Mouse (Mus musculus) testis, postnatal 10 days (tissue): ENCODE results near the gene Col6a1.
A peak's percentile ranks its signal among the peaks of the same experiment; 100 is the strongest.

ENCODE experiments used
- DNase-seq: peaks from one replicate; pipeline ENCODE4 v3.0.0; 2021; ENCODE audit warnings: low spot score

The Col6a1 gene

DNA sequence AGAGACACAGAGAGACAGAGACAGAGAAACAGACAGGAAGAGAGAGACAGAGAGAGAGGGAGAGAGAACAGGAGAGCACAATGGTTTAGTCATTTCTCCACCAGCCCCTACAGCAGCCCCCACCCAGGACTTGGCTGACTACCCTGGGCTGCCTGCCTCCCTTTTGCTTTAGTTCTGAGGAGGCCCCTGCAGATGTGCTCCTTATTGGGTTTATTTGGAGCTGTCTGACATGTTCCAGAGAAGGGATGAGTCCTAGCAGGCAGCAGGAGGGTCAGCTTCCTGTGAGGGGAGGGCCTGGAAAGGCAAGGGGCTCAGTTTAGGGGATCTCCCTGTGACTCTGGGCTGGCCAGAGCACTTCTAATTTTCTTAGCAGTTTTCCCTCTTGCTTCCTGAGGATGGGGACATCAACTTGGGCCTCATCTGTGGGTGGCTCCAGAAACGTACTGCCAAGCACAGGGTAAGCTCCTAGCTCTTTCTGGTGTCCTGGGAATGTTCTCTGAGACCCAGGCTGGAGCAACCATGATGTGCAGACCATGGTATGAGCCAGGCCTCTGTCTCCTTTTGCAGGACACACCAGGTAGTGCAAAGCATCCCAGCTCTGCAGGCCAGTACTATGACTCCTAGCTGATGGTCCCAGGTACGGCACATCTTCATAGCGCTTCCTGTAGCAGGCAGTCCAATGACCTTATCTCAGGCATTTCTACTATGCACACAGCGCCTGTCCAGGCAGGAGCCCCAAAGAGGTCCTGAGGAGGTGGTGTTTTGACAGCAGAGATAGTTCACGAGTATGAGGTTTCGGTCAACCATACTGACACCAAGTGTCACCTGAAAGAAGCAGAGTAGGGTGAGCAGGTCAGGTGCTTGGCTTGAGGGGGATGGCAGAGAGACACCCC lies 45.0 kb downstream of the Col6a1 start:
- peak; percentile 35 for DNase-seq

GRCm38 (mm10) chr10:76678122-76678521 lies 47.8 kb downstream of the Col6a1 start:
- peak; percentile 72 for DNase-seq

DNA sequence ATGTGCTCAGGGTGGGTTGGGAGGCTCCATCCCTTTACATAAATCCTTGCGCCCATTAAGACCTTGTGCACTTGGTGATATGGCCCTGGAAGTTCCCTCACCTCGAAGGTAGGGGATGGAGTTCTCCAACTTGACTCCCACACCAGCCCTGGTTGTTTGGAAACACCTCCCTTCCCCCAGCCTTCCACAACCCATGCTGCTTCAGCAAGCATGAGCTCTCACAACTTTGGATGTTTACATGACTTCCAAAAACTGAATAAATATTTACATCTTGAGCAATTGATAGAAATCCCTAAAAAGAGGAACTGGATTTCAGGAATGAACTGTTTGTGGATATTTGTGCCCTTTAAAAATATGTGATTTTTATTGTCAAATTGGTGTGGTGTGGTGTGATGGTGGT lies 50.7 kb downstream of the Col6a1 start:
- DNase-seq, result no peak

GRCm38 (mm10) chr10:76674581-76674980 lies 51.4 kb downstream of the Col6a1 start:
- no peak for DNase-seq

- DNase-seq, result no peak
These were observed 54.0 kb downstream of the Col6a1 start for GRCm38 (mm10) chr10:76671939-76672338.

DNA sequence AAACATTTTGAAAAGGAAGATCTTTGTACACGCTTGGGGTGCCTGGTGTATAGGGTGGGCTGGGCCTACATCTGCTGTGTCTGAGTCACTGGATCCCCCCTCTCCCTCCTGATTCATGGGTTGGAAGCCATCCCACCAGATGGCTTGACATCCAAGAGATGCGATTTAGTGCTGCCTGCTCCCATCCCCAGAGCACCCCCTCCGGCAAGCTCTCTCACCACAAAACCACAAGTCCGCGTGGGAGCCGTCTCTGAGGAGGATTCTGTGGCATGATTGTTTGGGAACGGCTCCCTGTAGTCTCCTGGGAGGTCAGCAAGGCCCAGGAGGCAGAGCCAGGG lies 57.1 kb downstream of the Col6a1 start:
- DNase-seq, result peak; percentile 46

- DNase-seq, result peak; percentile 34
These were observed 57.6 kb downstream of the Col6a1 start for GRCm38 (mm10) chr10:76668261-76668946.

- DNase-seq, result no peak
These were observed 58.7 kb downstream of the Col6a1 start for GRCm38 (mm10) chr10:76667197-76667805.

DNA sequence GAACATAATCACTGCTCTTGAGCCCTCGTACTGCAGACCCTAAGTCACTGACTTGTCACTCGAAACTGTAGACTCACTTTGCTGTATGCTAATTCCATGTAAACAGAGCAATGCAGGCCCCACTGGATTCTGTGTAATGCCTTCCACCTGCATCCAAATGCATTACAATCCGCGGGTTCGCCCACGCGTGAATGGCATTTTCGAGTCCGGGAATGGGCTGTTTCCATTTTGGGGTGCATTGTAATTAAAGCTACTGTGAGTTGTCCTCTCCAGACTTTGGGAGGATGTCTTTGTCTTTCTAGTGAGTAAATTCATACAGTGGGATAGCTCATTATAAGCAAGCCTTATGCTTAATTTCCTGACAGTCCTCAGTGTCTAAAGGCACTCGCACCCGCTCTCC lies 60.4 kb downstream of the Col6a1 start:
- no peak for DNase-seq

DNA sequence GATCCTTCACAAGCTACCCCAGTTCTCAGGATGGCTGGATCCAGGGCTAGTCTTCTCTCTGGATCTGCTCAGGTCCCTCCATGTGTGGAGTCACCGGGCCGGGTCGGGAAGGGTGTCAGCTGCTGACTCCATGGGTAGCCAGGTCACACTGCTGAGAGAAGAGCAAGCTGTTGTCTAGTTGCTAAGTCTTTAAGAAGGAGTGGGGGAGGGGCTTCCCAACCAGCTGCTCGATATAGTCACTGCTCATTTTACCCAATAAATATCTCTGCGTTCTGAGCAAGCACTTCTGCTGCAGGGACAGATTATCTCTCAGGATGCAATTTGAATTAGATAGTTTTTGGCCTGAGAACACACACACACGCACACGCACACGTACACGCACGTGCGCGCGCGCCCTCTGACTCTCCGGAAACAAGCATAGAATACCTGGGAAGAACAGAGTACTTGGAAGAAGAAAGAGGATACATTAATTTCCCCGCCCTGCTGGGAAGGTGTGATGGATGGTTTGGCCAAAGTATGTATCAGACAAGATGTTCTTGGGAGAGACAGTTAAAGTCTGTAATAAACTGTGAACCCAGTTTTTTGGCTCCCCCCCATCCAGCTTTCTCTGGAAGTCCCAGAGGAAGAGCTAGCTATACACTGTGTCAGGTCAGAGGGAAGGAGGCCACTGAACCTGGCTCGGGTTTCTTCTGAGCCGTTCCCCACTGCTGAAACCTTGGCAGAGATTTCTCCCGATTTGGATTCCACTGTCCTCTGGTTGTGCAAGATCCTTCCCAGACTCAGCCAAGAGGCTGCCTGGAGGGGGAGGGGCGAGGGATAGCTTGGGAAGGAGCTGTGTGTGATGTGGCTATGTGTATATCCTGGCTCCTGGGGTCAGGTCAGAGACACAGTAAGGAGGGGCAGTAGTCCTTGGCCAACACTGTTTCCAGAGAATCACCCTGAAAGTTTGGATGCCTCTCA lies 61.5 kb downstream of the Col6a1 start:
- DNase-seq, result peak; percentile 86
